Mouse (Mus musculus): Measurements from ENCODE around the gene Fez1.

Gene Fez1

GRCm38 (mm10) chr9:36894242-36894641, 72.6 kb downstream of the Fez1 start:
- DNase-seq (ENCODE audit: low read depth, low spot score) = no peak

- peak; percentile 42 for DNase-seq (ENCODE audit: low read depth, low spot score)
These were observed 73.5 kb downstream of the Fez1 start for GRCm38 (mm10) chr9:36895009-36895693.

GRCm38 (mm10) chr9:36898560-36898959, 76.9 kb downstream of the Fez1 start:
- DNase-seq (ENCODE audit: low read depth, low spot score) = no peak

GRCm38 (mm10) chr9:36900464-36900863, 78.8 kb downstream of the Fez1 start:
- DNase-seq (ENCODE audit: low read depth, low spot score) = no peak

GRCm38 (mm10) chr9:36905452-36905851, 83.8 kb downstream of the Fez1 start:
- DNase-seq (ENCODE audit: low read depth, low spot score) = no peak

GRCm38 (mm10) chr9:36916362-36916761, 94.7 kb downstream of the Fez1 start:
- no peak for DNase-seq (ENCODE audit: low read depth, low spot score)

GRCm38 (mm10) chr9:36916915-36917314, 95.3 kb downstream of the Fez1 start:
- DNase-seq (ENCODE audit: low read depth, low spot score) = no peak

- no peak for DNase-seq (ENCODE audit: low read depth, low spot score)
These were observed 96.9 kb downstream of the Fez1 start for GRCm38 (mm10) chr9:36918582-36918981.

- DNase-seq (ENCODE audit: low read depth, low spot score) = no peak
These were observed 97.8 kb downstream of the Fez1 start for GRCm38 (mm10) chr9:36919472-36919871.

GRCm38 (mm10) chr9:36921718-36922415, 100.2 kb downstream of the Fez1 start:
- no peak for DNase-seq (ENCODE audit: low read depth, low spot score)

- DNase-seq (ENCODE audit: low read depth, low spot score) = no peak
These were observed 102.1 kb downstream of the Fez1 start for GRCm38 (mm10) chr9:36923753-36924152.

Measured in brain, embryonic 18.5 days (tissue).